Mouse (Mus musculus) embryonic fibroblast, embryonic 13.5 days (primary cell): Measurements from ENCODE around the gene Pipox. TPM values are rescaled to one million over a fixed set of nuclear protein-coding genes. Genes with fewer than 3 reads are reported as not detected.

ENCODE experiments used
- H3K27ac ChIP-seq: 2 replicates; pipeline ENCODE4 v1.5.1; 2012; ENCODE audit warnings: low read length, control low read depth, inconsistent platforms; ENCODE audit not compliant: insufficient read depth
- H3K4me1 ChIP-seq: 2 replicates; pipeline ENCODE4 v1.6.1; 2011; ENCODE audit warnings: low read length; ENCODE audit not compliant: control insufficient read depth, insufficient read depth
- H3K4me3 ChIP-seq: 2 replicates; pipeline ENCODE4 v1.5.1; 2011; ENCODE audit warnings: mild to moderate bottlenecking, control low read depth, low read length; ENCODE audit not compliant: insufficient read depth
- CTCF ChIP-seq: IDR thresholded peaks from 2 replicates; pipeline ENCODE4 v1.5.1; 2011; ENCODE audit warnings: mild to moderate bottlenecking, control low read depth, low read length, moderate library complexity, borderline replicate concordance; ENCODE audit not compliant: insufficient read depth
- POLR2A ChIP-seq: IDR thresholded peaks from 2 replicates; pipeline ENCODE4 v1.6.1; 2011; ENCODE audit warnings: low read depth, mild to moderate bottlenecking, control low read depth, low read length, moderate library complexity
- polyA plus RNA-seq: library from polyadenylated mRNA; stranded (reverse); fragments of >200 nt; gene quantifications from 2 replicates; pipeline ENCODE4 v1.2.4, GENCODE M21; 2011; ENCODE audit warnings: low read depth; ENCODE audit not compliant: missing spikeins, insufficient read length

Gene Pipox
- polyA plus RNA-seq, 1 experiment = not detected

DNA sequence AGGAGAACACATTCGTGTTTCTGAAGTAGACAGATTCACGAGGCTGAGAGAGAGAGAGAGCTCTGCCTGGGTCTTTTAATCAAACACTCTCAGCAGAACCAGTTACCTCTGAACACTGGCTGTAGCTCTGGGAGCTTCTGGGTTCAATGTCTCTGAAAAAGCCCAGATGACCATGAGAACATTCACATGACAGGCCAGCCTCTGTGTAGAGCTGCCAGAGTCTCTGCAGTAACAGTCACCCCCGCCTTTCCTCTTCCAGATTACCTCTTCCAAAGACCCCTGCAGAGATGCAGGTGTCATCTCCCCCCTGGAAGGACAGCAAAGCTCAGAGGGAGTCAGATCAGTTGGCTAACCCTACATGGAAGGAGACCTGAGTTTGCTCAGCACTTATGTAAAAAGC lies 41.7 kb downstream of the Pipox start:
- no peak overlapping the region for H3K27ac ChIP-seq
- no peak overlapping the region for H3K4me3 ChIP-seq
- H3K4me1 ChIP-seq = no peaks in the 10 kb centered on the region
- TF ChIP-seq POLR2A (no peak), CTCF (no peak)

- no peak for TF ChIP-seq CTCF
- TF ChIP-seq POLR2A = no peak
- no peak overlapping the region for H3K4me3 ChIP-seq
- H3K27ac ChIP-seq = no peak overlapping the region
- H3K4me1 ChIP-seq = no peaks in the 10 kb centered on the region
These were observed 42.3 kb downstream of the Pipox start for GRCm38 (mm10) chr11:77851483-77852010.

GRCm38 (mm10) chr11:77850401-77851244 lies 43.3 kb downstream of the Pipox start:
- Histone ChIP-seq H3K4me3 (no peak overlapping the region), H3K4me1 (no peaks in the 10 kb centered on the region), H3K27ac (no peak overlapping the region)
- TF ChIP-seq POLR2A (no peak), CTCF (no peak)

DNA sequence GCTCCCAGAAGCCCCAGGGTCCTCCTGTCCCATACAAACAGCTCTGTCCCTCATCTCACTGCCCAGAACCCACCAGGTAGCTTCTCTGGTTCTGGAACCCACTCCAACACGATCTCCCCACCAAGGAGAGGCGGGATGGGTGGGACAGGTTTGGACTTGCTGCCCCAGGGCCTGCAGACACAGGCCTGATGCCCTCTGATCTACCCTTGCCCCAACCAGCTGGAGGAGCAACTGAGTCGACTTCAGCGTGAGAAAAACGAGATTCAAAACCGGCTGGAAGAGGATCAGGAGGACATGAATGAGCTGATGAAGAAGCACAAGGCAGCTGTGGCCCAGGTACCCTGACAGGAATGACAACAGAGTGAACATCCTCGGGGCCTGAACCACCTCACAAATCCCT lies 44.7 kb downstream of the Pipox start:
- Histone ChIP-seq H3K4me1 (no peaks in the 10 kb centered on the region), H3K27ac (no peak overlapping the region), H3K4me3 (no peak overlapping the region)
- TF ChIP-seq CTCF (no peak), POLR2A (no peak)

DNA sequence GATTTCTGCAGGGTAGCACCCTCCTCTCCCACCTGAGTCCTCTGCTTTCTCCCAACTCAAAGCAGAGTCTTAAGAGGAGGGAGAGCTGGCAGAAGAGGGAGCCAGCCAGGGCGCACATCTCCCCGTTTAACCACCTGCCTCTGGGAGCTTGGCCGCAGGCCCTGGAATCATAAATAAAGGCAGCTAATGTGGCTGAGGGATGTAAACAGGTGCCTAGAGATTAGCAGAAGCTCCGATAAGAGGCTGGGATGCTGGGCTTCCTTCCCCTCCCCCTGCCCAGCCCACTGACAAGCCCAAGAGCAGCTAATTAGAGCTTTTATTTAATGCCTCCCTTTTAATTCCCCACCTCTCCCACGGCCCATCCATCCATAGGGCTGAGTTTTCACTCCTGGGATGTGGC lies 45.8 kb downstream of the Pipox start:
- TF ChIP-seq CTCF = no peak
- TF ChIP-seq POLR2A = no peak

DNA sequence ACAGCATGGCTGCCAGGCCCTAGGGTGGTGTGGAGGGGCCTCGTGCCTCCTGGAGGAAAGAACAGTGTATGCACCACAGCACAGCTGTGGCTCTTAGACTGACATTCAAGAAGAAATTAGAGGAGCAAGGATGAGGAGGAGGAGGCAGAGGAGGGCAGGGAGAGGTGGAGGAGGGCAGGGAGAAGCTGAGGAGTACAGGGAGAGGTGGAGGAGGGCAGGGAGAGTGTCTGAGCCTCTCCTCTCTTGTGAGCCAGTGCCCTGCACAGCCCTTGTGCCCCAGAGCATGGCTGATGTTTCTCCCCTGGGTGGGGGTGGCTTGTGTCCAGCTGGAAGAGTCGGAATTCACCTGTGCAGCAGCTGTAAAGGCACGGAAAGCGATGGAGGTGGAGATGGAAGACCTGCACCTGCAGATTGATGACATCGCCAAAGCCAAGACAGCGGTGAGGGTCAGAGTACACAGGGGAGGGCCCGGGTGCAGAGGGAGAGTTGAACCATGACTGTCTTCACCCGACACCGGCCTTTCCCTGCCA lies 46.2 kb downstream of the Pipox start:
- Histone ChIP-seq H3K27ac (no peak overlapping the region), H3K4me1 (no peaks in the 10 kb centered on the region), H3K4me3 (no peak overlapping the region)
- TF ChIP-seq POLR2A (no peak), CTCF (no peak)

More for the DNA sequence above, 45.8 kb downstream of the Pipox start:
- no peak overlapping the region for H3K27ac ChIP-seq
- H3K4me3 ChIP-seq = no peak overlapping the region
- H3K4me1 ChIP-seq = no peaks in the 10 kb centered on the region

GRCm38 (mm10) chr11:77843906-77844200 lies 50.0 kb downstream of the Pipox start:
- no peaks in the 10 kb centered on the region for H3K4me1 ChIP-seq
- no peak overlapping the region for H3K4me3 ChIP-seq
- TF ChIP-seq POLR2A (no peak), CTCF (no peak)
- H3K27ac ChIP-seq = no peak overlapping the region

- no peak for TF ChIP-seq POLR2A
- TF ChIP-seq CTCF = no peak
- Histone ChIP-seq H3K4me3 (no peak overlapping the region), H3K4me1 (no peaks in the 10 kb centered on the region), H3K27ac (no peak overlapping the region)
These were observed 50.6 kb downstream of the Pipox start for GRCm38 (mm10) chr11:77843068-77843905.

DNA sequence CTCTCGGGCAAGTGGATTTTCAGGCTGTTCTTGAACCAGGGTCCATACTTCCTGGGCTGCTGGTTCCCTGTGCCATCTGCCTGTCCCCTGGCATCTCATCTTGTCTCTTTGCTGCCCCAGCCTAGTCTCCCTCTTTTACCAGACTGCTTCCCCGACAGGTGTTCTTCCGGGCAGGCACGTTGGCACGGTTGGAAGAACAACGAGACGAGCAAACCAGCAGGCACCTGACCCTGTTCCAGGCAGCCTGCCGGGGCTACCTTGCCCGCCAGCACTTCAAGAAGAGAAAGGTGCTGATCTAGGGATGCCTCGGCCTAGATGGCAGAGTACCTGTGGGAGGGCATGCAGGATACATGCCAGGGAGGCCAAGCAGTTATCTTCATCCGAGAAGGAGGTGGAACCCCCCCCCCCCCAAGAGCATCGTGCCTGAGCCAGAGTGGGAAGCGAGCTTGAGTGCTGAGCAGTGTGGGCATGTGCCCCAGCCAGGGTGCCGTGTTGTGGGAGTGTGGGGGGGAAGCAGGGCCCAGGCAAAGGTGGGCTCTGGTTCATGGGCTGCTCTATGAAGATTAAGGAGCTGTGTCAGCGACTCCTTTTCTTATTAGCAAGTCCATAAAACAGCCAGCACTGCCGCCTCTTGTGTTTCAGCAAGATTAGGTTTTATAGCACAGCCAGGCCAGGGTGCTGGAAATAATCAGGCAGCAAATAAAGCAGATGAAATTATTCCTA lies 53.2 kb downstream of the Pipox start:
- Histone ChIP-seq H3K4me3 (no peak overlapping the region), H3K27ac (no peak overlapping the region), H3K4me1 (peaks cover 9% of the 10 kb centered on the region; the same call in 1 of the 2 replicates)
- TF ChIP-seq CTCF (no peak), POLR2A (no peak)
